Mouse (Mus musculus) brown adipose tissue, adult 24 weeks (tissue): Measurements from ENCODE around the gene Olfr568. TPM values are rescaled to one million over a fixed set of nuclear protein-coding genes. Genes with fewer than 3 reads are reported as not detected.

Experiments used
- H3K27ac ChIP-seq: fragments of 200-500 bp; replicated peaks from 2 replicates; pipeline ENCODE4 v1.5.1; 2012; ENCODE audit warnings: low read depth, mild to moderate bottlenecking, low read length
- H3K4me1 ChIP-seq: fragments of 200-500 bp; 2 replicates; pipeline ENCODE4 v1.6.1; 2012; ENCODE audit warnings: low read length, mixed read lengths; ENCODE audit not compliant: control insufficient read depth, insufficient read depth, insufficient read length
- H3K4me3 ChIP-seq: fragments of 200-500 bp; 2 replicates; pipeline ENCODE4 v1.5.1; 2012; ENCODE audit warnings: low read depth, mild to moderate bottlenecking, low read length, moderate library complexity; ENCODE audit not compliant: insufficient read depth
- polyA plus RNA-seq: library from polyadenylated mRNA; stranded (reverse); fragments of >200 nt; gene quantifications from 2 replicates; pipeline ENCODE4 v1.2.4, GENCODE M21; 2012; ENCODE audit not compliant: missing spikeins, insufficient read depth, insufficient read length

Olfr568 gene
- polyA plus RNA-seq = not detected in 2 replicates

GRCm38 (mm10) chr7:102876822-102877221 is at the start of gene Olfr568:
Gene Olfr568 (plus strand): TSS chr7:102877122.
- Histone ChIP-seq H3K4me3 (no peak within 1 kb of the TSS), H3K4me1 (no peaks in the 10 kb centered on the region), H3K27ac (no peak within 1 kb of the TSS)

GRCm38 (mm10) chr7:102855807-102856206 is 21.1 kb upstream of the Olfr568 start:
- no peak overlapping the region for H3K4me3 ChIP-seq

GRCm38 (mm10) chr7:102858665-102859064 is 18.3 kb upstream of the Olfr568 start, which contains the start of gene Olfr566:
Gene Olfr566 (minus strand): TSS chr7:102858765.
- Histone ChIP-seq H3K27ac (no peak within 1 kb of the TSS), H3K4me1 (no peaks in the 10 kb centered on the region), H3K4me3 (no peak within 1 kb of the TSS)

More at GRCm38 (mm10) chr7:102855807-102856206, 21.1 kb upstream of the Olfr568 start:
- Histone ChIP-seq H3K27ac (no peak overlapping the region), H3K4me1 (no peaks in the 10 kb centered on the region)

- Histone ChIP-seq H3K4me3 (no peak within 1 kb of the TSS), H3K27ac (no peak within 1 kb of the TSS), H3K4me1 (no peaks in the 10 kb centered on the region)
Observed at GRCm38 (mm10) chr7:102890782-102891181, 13.9 kb downstream of the Olfr568 start, which contains the start of gene Olfr569. Gene Olfr569 (minus strand): TSS chr7:102890882.

GRCm38 (mm10) chr7:102915261-102915660 is 38.3 kb downstream of the Olfr568 start:
- H3K4me1 ChIP-seq = no peaks in the 10 kb centered on the region
- H3K27ac ChIP-seq = no peak overlapping the region
- H3K4me3 ChIP-seq = no peak overlapping the region

- Histone ChIP-seq H3K4me3 (no peak overlapping the region), H3K27ac (no peak overlapping the region), H3K4me1 (no peaks in the 10 kb centered on the region)
Observed at GRCm38 (mm10) chr7:102916405-102916804, 39.5 kb downstream of the Olfr568 start.

GRCm38 (mm10) chr7:102917032-102917875 is 40.3 kb downstream of the Olfr568 start, which contains the start of gene Olfr571:
Gene Olfr571 (minus strand): TSS chr7:102917536.
- H3K4me1 ChIP-seq = no peaks in the 10 kb centered on the region
- H3K27ac ChIP-seq = no peak within 1 kb of the TSS
- H3K4me3 ChIP-seq = no peak within 1 kb of the TSS

- Histone ChIP-seq H3K27ac (no peak overlapping the region), H3K4me1 (no peaks in the 10 kb centered on the region), H3K4me3 (no peak overlapping the region)
Observed at GRCm38 (mm10) chr7:102919632-102920031, 42.7 kb downstream of the Olfr568 start.

- Histone ChIP-seq H3K27ac (no peak within 1 kb of the TSS), H3K4me3 (no peak within 1 kb of the TSS), H3K4me1 (no peaks in the 10 kb centered on the region)
Observed at GRCm38 (mm10) chr7:102924109-102924508, 47.2 kb downstream of the Olfr568 start, which contains the start of gene Olfr572. Gene Olfr572 (plus strand): TSS chr7:102924409.

GRCm38 (mm10) chr7:102927105-102927504 is 50.2 kb downstream of the Olfr568 start:
- Histone ChIP-seq H3K4me1 (no peaks in the 10 kb centered on the region), H3K4me3 (no peak overlapping the region), H3K27ac (no peak overlapping the region)

Other genes with a start within 250 kb of the Olfr568 start
- gene Olfr554, start 238.7 kb upstream of the Olfr568 start, polyA plus RNA-seq = not detected in 2 replicates
- gene Olfr555, start 218.3 kb upstream of the Olfr568 start, polyA plus RNA-seq = not detected in 2 replicates
- gene Olfr556, start 212.2 kb upstream of the Olfr568 start, polyA plus RNA-seq = not detected in 2 replicates
- gene Trim68, start 189.8 kb upstream of the Olfr568 start, polyA plus RNA-seq = 6.3 and 7.5 TPM in 2 replicates
- not detected in 2 replicates for gene Olfr557, start 181.2 kb upstream of the Olfr568 start, polyA plus RNA-seq
- 1.3 and 2.3 TPM in 2 replicates for gene Olfr558, start 174.9 kb upstream of the Olfr568 start, polyA plus RNA-seq
- gene Olfr33, start 158.1 kb upstream of the Olfr568 start, polyA plus RNA-seq = not detected in 2 replicates
- not detected in 2 replicates for gene Olfr559, start 149.6 kb upstream of the Olfr568 start, polyA plus RNA-seq
- not detected in 2 replicates for gene Olfr560, start 117.8 kb upstream of the Olfr568 start, polyA plus RNA-seq
- 1.3 TPM in 1 of 2 replicates, not detected in the other for gene Olfr78, start 117.7 kb upstream of the Olfr568 start, polyA plus RNA-seq
- not detected in 2 replicates for gene Olfr561, start 105.9 kb upstream of the Olfr568 start, polyA plus RNA-seq
- gene Olfr564, start 73.6 kb upstream of the Olfr568 start, polyA plus RNA-seq = not detected in 2 replicates
- not detected in 2 replicates for gene Olfr566, start 18.4 kb upstream of the Olfr568 start, polyA plus RNA-seq
- not detected in 2 replicates for gene Olfr569, start 13.8 kb downstream of the Olfr568 start, polyA plus RNA-seq
- not detected in 2 replicates for gene Olfr570, start 17.5 kb downstream of the Olfr568 start, polyA plus RNA-seq
- 0.28 TPM in 1 of 2 replicates, not detected in the other for gene Olfr571, start 40.4 kb downstream of the Olfr568 start, polyA plus RNA-seq
- not detected in 2 replicates for gene Olfr572, start 47.3 kb downstream of the Olfr568 start, polyA plus RNA-seq
- not detected in 2 replicates for gene Olfr573-ps1, start 65.5 kb downstream of the Olfr568 start, polyA plus RNA-seq
- gene Olfr574, start 71.3 kb downstream of the Olfr568 start, polyA plus RNA-seq = not detected in 2 replicates
- gene Olfr575, start 81.7 kb downstream of the Olfr568 start, polyA plus RNA-seq = not detected in 2 replicates
- not detected in 2 replicates for gene Olfr576, start 85.5 kb downstream of the Olfr568 start, polyA plus RNA-seq
- gene Olfr577, start 98.8 kb downstream of the Olfr568 start, polyA plus RNA-seq = not detected in 2 replicates
- not detected in 2 replicates for gene Olfr578, start 112.2 kb downstream of the Olfr568 start, polyA plus RNA-seq
- gene Olfr582, start 160.9 kb downstream of the Olfr568 start, polyA plus RNA-seq = not detected in 2 replicates
- gene Olfr583, start 174.2 kb downstream of the Olfr568 start, polyA plus RNA-seq = not detected in 2 replicates
- gene Olfr584, start 204.8 kb downstream of the Olfr568 start, polyA plus RNA-seq = not detected in 2 replicates
- gene Olfr585, start 220.6 kb downstream of the Olfr568 start, polyA plus RNA-seq = not detected in 2 replicates
- gene Olfr586, start 248.5 kb downstream of the Olfr568 start, polyA plus RNA-seq = not detected in 2 replicates